Mouse (Mus musculus) hindbrain, embryonic 15.5 days (tissue): ENCODE data around the gene Sorcs1. TPM values are rescaled to one million over a fixed set of nuclear protein-coding genes. Genes with fewer than 3 reads are reported as not detected.

ENCODE experiments used
- ATAC-seq: fragments of 200-750 bp; cut with Nextera tagmentation; 2 replicates; pipeline ENCODE4 v1.8.0; 2017; ENCODE audit warnings: low read depth, moderate number of reproducible peaks, moderate TSS enrichment; ENCODE audit not compliant: low FRiP score
- H3K27ac ChIP-seq: fragments of 300-500 bp; sonication (generic); replicated peaks from 2 replicates; pipeline ENCODE4 v1.5.1; 2015; ENCODE audit warnings: mild to moderate bottlenecking, inconsistent platforms
- H3K27me3 ChIP-seq: fragments of 300-500 bp; sonication (generic); 2 replicates; pipeline ENCODE4 v1.6.1; 2015; ENCODE audit warnings: control low read depth, inconsistent platforms
- H3K36me3 ChIP-seq: fragments of 300-500 bp; sonication (generic); 2 replicates; pipeline ENCODE4 v1.6.1; 2015; ENCODE audit warnings: control low read depth, inconsistent platforms
- H3K4me1 ChIP-seq: fragments of 300-500 bp; sonication (generic); replicated peaks from 2 replicates; pipeline ENCODE4 v1.6.1; 2015; ENCODE audit warnings: control low read depth, inconsistent platforms
- H3K4me2 ChIP-seq: fragments of 300-500 bp; sonication (generic); 2 replicates; pipeline ENCODE4 v1.6.1; 2015; ENCODE audit warnings: moderate library complexity, mild to moderate bottlenecking, inconsistent platforms
- H3K4me3 ChIP-seq: fragments of 300-500 bp; sonication (generic); 2 replicates; pipeline ENCODE4 v1.5.1; 2015; ENCODE audit warnings: mild to moderate bottlenecking, inconsistent platforms
- H3K9ac ChIP-seq: fragments of 300-500 bp; sonication (generic); 2 replicates; pipeline ENCODE4 v1.6.1; 2015; ENCODE audit warnings: inconsistent platforms
- H3K9me3 ChIP-seq: fragments of 300-500 bp; sonication (generic); 2 replicates; pipeline ENCODE4 v1.6.1; 2016; ENCODE audit warnings: control low read depth, inconsistent platforms
- WGBS: fragments of 180-500 bp; shearing (Covaris S2); methylation state at CpG from one replicate; pipeline ENCODE4 v1.1.7; 2015; 5-methylcytosine and 5-hydroxymethylcytosine counted together
- polyA plus RNA-seq: library from polyadenylated mRNA; unstranded; fragments of >200 nt; fragmentation: Nextera tagmentation; extraction: Ambion mirVana; gene quantifications from 2 replicates; pipeline ENCODE4 v1.2.1, GENCODE M21; 2015

Sorcs1 gene
- polyA plus RNA-seq, 1 experiment from 2014 or later, result 19.4 TPM

DNA sequence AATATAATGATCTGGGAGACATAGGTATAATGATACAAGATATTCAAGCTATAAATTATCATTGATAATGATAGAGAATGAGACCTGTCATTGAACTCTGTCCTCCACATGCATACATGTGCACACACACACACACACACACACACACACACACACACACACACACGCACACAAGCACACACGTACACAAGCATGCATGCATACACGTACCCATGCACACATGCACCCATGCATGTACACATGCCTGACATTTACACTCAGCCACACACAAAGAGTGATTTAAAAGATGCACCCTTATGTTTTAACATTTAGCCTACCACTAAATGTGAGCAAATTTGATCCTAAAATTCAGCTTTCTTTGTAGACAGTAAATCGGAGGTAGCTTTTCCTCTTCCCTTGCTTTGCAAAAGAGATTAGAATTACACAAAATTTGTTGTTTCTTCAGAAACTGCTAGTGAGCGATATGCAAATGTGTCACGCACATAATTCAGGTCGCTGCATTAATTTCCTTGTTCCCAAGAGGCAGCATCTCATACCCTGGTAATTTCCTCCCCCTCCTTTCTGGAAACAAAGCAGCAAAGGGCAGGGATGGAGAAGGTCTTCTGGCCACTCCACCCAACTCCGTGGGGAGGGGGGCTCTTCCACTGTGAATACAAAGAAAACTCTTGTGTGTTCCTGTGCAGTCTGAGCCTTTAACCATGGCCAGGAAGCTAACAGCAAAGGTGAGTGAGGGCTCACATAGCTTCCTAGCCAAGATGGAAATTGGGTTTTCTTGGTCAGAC, 38.0 kb downstream of the Sorcs1 start:
- Histone ChIP-seq H3K36me3 (no peaks in the 10 kb centered on the region), H3K9me3 (no peaks in the 10 kb centered on the region), H3K4me1 (peaks cover 7% of the 10 kb centered on the region; the same call in 1 of the 2 replicates), H3K27me3 (no peaks in the 10 kb centered on the region), H3K4me2 (no peak overlapping the region), H3K4me3 (no peak overlapping the region), H3K9ac (no peak overlapping the region), H3K27ac (no peak overlapping the region)
- no peak for ATAC-seq
- 49% methylated on average over 8 of the region's 8 CpGs for WGBS

DNA sequence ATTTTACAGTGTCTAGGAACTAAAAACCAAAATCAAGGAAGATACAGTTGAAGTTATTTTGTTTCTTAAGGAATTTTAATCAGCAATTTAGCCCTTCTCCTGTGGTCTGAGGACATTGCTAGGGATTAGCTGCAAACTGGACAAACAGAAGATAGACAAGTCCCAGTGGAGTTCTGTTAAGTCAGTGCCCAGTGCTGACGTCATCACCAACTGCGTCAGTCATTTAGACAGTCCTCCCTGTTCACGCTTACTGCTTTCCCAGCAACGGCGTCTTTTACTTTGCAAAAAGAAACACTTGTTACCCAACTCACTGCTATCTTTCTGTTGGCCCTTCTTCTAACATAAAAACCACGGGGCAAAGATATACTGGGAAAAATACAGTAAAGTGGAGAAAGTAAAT, 40.3 kb downstream of the Sorcs1 start:
- WGBS, result 68% methylated on average over 6 of the region's 6 CpGs
- Histone ChIP-seq H3K4me2 (no peak overlapping the region), H3K36me3 (no peaks in the 10 kb centered on the region), H3K27me3 (no peaks in the 10 kb centered on the region), H3K9me3 (no peaks in the 10 kb centered on the region), H3K4me1 (peaks cover 7% of the 10 kb centered on the region; the same call in 1 of the 2 replicates), H3K9ac (no peak overlapping the region), H3K4me3 (no peak overlapping the region), H3K27ac (no peak overlapping the region)
- ATAC-seq, result no peak

DNA sequence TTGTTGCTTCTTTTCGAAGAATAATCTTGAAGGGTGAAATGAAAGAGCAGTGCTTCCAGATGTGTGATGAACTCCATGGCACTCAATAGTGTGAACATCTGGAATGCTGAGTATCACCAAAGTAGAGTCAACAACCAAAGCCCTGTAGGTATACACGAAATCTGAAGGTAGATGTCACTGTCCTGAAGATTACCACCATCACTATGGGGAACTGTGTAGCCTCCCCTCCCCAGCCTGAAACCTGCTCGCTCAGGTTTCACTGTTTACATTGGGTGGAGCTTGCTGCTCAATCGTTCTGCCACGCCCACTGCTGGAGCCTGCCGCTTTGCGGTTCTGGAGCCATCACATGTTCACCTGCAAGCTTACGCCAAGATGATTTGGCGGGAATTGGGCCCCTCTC, 64.4 kb downstream of the Sorcs1 start:
- Histone ChIP-seq H3K27me3 (no peaks in the 10 kb centered on the region), H3K4me1 (no peaks in the 10 kb centered on the region), H3K27ac (no peak overlapping the region), H3K9me3 (no peaks in the 10 kb centered on the region), H3K4me3 (no peak overlapping the region), H3K36me3 (no peaks in the 10 kb centered on the region), H3K9ac (no peak overlapping the region), H3K4me2 (no peak overlapping the region)
- no peak for ATAC-seq
- 46% methylated on average over 9 of the region's 9 CpGs for WGBS

DNA sequence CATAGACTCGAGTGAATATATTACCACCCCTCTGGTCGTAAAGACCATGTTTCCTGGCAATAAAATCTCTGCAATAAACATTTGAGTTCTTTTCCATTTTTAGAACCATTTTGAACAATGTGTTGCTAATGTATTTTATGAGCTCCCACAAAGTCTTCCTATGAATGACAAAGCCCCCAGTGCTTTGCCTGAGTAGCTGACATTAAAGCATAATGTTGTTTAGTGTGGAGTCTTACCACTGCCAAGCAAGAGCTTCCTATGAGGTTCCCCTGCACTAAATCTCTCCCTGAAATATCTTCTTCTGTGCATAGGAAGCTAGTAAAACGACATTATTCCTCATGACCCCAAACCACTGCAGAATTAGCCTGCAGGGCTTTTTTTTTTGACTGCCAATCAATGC, 66.8 kb downstream of the Sorcs1 start:
- 76% methylated on average over 3 of the region's 3 CpGs for WGBS
- no peaks in the 10 kb centered on the region for H3K4me1 ChIP-seq

DNA sequence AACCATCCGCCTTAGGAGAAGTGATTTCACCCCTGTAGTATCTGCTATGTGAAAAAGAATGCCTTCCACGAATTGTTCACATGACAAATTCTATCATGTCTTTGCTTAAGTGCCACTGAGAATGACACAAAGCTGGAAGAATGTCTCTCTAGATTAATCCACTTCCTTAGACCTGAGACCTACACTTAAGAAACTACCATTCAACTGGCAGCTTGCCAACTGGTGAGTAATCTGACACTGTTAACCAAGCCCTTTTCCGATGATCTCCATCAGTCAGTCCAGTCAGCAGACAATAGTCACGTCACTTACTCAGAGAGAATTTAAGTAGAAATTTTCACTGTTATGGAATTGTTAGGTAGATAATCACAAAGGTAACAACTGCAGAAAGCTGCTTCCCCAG, 74.6 kb downstream of the Sorcs1 start:
- no peak for ATAC-seq
- no peak overlapping the region for H3K9ac ChIP-seq
- H3K4me1 ChIP-seq, result no peaks in the 10 kb centered on the region
- WGBS, result 74% methylated on average over 4 of the region's 4 CpGs
- H3K27ac ChIP-seq, result no peak overlapping the region
- H3K27me3 ChIP-seq, result no peaks in the 10 kb centered on the region
- H3K4me2 ChIP-seq, result no peak overlapping the region
- no peaks in the 10 kb centered on the region for H3K36me3 ChIP-seq
- no peaks in the 10 kb centered on the region for H3K9me3 ChIP-seq
- no peak overlapping the region for H3K4me3 ChIP-seq

More for the DNA sequence above, 66.8 kb downstream of the Sorcs1 start:
- ATAC-seq, result no peak
- Histone ChIP-seq H3K36me3 (no peaks in the 10 kb centered on the region), H3K4me2 (no peak overlapping the region), H3K27me3 (no peaks in the 10 kb centered on the region), H3K4me3 (no peak overlapping the region), H3K9ac (no peak overlapping the region), H3K9me3 (no peaks in the 10 kb centered on the region), H3K27ac (no peak overlapping the region)

DNA sequence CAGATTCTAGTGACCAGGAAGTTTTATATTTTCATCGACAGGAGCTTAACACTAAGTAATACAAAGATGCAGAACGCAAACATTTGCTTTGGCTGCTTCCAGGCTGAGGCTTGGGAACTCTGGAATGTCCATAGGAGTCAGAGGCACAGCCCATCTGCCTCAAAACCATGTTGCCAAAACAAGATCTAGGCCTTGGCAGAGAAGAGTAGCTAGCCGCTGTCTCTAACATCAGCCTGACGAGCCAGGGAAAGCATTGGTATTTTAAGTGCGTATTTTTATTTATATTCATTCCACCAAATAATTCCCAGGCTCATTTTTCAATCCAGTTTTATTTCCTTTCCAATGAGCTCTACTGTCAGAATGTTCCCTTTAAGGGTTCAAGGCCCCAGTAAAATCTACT, 75.1 kb downstream of the Sorcs1 start:
- Histone ChIP-seq H3K9me3 (no peaks in the 10 kb centered on the region), H3K27me3 (no peaks in the 10 kb centered on the region), H3K4me2 (no peak overlapping the region), H3K4me3 (no peak overlapping the region), H3K36me3 (no peaks in the 10 kb centered on the region), H3K27ac (no peak overlapping the region), H3K9ac (no peak overlapping the region), H3K4me1 (no peaks in the 10 kb centered on the region)
- no peak for ATAC-seq
- WGBS, result 90% methylated on average over 5 of the region's 5 CpGs

DNA sequence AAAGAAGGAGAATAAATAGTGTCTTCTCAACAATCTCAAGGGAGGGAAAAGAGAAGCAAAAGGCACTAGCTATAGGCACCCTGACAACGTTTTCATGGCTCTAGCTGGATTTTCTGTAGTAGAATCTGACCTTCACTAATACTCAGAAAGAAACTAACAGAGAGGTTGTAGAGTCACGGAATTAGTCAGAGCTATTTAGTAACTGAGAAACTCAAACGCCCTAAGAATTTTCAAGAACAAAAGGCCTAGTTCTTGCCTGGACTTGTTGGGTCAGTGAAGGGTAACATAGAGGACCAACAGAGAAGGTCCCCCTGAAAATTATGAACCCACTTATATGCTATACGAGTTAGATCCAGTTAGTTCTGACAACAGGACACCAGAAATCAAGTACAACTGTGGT, 81.1 kb downstream of the Sorcs1 start:
- Histone ChIP-seq H3K9me3 (no peaks in the 10 kb centered on the region), H3K27me3 (no peaks in the 10 kb centered on the region), H3K4me1 (no peaks in the 10 kb centered on the region), H3K9ac (no peak overlapping the region), H3K27ac (no peak overlapping the region), H3K4me3 (no peak overlapping the region), H3K4me2 (no peak overlapping the region), H3K36me3 (no peaks in the 10 kb centered on the region)
- WGBS, result 88% methylated on average over 4 of the region's 4 CpGs
- no peak for ATAC-seq

DNA sequence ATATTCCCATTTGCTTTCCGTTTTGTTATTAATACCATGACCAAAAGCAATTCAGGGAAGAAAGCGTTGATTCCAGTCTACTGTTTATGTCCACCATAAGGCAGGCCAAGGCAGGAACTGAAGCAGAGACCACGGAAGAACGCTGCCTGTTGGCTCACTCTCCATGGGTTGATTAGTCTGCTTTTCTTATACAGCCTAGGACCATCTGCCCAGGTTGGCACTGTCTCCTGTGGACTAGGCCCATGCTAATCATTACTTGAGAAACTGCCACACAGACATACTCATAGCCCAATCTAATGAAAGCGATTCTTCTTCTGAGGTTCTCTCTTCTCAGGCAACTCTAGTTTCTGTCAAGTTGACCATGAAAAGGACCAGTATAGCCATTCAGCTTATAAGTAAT, 92.3 kb downstream of the Sorcs1 start:
- no peak overlapping the region for H3K27ac ChIP-seq
- ATAC-seq, result no peak
- no peaks in the 10 kb centered on the region for H3K27me3 ChIP-seq
- no peaks in the 10 kb centered on the region for H3K4me1 ChIP-seq
- H3K4me2 ChIP-seq, result no peak overlapping the region
- no peak overlapping the region for H3K9ac ChIP-seq
- H3K9me3 ChIP-seq, result no peaks in the 10 kb centered on the region
- 90% methylated on average over 5 of the region's 5 CpGs for WGBS
- no peak overlapping the region for H3K4me3 ChIP-seq
- H3K36me3 ChIP-seq, result no peaks in the 10 kb centered on the region

DNA sequence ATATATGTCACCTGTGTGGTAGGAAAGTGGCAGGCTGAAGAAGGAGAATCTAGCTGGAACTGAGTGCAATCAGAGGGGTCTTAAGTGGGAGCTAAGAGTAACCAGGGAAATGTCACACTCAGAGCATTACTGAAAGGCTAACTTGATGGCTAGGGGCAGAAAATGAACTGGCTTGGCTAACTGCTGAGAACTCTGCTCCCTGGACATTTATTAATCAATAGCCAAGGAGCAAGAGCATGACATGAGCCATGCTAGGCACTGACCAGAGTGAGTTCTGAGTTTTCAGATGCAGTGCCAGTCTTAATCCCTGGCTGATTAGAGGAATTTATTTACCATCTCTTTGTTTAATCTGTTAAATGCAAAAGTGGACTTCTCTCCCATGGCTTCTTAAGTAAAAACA, 95.5 kb downstream of the Sorcs1 start:
- Histone ChIP-seq H3K36me3 (no peaks in the 10 kb centered on the region), H3K4me1 (no peaks in the 10 kb centered on the region), H3K9ac (no peak overlapping the region), H3K4me3 (no peak overlapping the region), H3K9me3 (no peaks in the 10 kb centered on the region), H3K4me2 (no peak overlapping the region), H3K27ac (no peak overlapping the region), H3K27me3 (no peaks in the 10 kb centered on the region)
- ATAC-seq, result no peak

DNA sequence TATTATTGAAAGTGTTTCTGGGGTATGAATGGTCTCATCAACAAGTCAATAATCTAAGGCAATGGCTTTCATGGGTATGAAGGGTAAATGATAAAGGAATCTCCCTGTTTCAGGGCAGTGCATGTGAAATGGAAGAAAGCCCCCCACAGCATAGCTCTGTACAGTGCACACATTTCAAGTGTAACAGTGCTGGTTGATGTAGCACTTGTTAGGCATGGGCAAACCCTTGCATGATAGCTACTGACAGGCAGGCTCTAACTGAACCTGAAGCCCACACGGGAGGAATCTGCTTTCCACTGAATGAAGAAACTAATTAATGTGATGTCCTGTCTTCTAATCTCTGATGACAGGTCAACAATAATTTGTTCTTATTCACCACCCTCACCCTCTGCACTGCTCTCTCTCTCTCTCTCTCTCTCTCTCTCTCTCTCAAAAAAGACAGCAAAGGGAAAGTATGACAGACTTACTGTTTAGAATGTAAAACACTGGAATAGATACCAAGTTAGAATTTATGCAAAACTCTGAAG, 108.7 kb downstream of the Sorcs1 start:
- Histone ChIP-seq H3K36me3 (no peaks in the 10 kb centered on the region), H3K27me3 (no peaks in the 10 kb centered on the region), H3K27ac (no peak overlapping the region), H3K9me3 (no peaks in the 10 kb centered on the region), H3K4me1 (no peaks in the 10 kb centered on the region), H3K4me3 (no peak overlapping the region), H3K9ac (no peak overlapping the region), H3K4me2 (no peak overlapping the region)
- 47% methylated on average over 1 of the region's 1 CpGs for WGBS
- no peak for ATAC-seq

DNA sequence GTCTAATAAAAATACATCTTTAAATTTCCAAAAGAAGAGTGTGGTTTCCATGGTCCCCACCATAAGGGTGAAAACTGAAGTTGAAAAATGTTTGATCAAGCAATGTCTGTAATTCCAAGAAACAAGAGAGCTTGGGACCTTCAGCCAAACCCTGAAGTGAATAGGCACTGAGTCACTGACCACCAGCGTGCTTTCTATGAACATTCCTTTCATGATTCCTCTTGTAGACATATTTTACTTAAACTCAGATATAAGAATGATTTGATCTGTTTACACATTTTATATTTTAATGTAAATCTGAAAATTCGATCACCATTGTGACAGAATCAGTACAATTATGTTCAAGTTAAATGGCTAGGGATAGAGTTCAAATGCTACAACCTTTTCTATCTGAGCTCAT, 112.1 kb downstream of the Sorcs1 start:
- no peaks in the 10 kb centered on the region for H3K9me3 ChIP-seq
- no peak overlapping the region for H3K4me2 ChIP-seq
- no peak overlapping the region for H3K9ac ChIP-seq
- no peaks in the 10 kb centered on the region for H3K4me1 ChIP-seq
- no peak overlapping the region for H3K27ac ChIP-seq
- H3K27me3 ChIP-seq, result no peaks in the 10 kb centered on the region
- no peak overlapping the region for H3K4me3 ChIP-seq
- ATAC-seq, result no peak
- WGBS, result 93% methylated on average over 2 of the region's 2 CpGs
- H3K36me3 ChIP-seq, result no peaks in the 10 kb centered on the region

DNA sequence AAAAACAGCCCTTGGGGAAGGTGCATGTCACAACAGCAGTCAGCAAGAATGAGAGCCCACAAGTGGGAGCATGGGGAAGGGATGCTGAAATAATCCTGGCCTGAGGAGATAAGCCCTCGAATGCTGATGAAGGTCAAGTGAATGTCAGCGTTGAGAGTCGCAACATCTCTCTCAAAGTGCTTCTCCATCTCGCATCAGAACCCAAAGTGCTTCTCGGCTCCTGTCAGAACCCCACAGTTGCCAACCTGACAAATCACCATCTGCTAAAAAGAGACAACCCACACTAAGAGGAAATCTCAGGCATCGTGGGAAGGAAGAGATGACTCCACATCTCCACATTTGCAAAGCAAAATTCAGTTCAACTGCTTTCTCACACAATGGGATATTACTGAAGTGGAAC, 119.7 kb downstream of the Sorcs1 start:
- ATAC-seq, result no peak
- 0 out of 2 replicates have a peak, but pooled peaks cover 2% of the 10 kb centered on the region for H3K4me1 ChIP-seq
- no peaks in the 10 kb centered on the region for H3K9me3 ChIP-seq
- 34% methylated on average over 6 of the region's 6 CpGs for WGBS
- no peak overlapping the region for H3K27ac ChIP-seq
- H3K4me3 ChIP-seq, result no peak overlapping the region
- no peaks in the 10 kb centered on the region for H3K27me3 ChIP-seq
- no peak overlapping the region for H3K4me2 ChIP-seq
- no peaks in the 10 kb centered on the region for H3K36me3 ChIP-seq
- H3K9ac ChIP-seq, result no peak overlapping the region

DNA sequence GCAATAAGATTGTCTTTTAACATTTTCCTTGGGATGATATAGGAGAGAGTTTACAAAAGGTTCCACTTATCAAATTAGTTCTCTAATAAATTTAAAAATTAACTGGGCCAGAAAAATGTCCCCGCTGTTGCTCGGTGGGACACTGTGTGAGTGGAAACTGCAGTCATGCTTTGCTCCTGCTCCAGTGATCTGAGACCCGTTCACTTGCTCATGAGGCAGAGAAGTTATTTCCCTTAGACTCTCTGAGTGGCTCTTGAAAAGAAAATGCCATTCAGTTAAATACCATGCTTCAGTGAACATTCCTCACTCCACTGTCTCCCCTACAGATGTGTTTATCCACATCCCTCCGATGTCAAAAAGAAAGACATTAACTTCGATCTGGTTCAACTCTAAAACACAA, 144.4 kb downstream of the Sorcs1 start:
- H3K4me3 ChIP-seq, result no peak overlapping the region
- no peak for ATAC-seq
- no peak overlapping the region for H3K9ac ChIP-seq
- no peaks in the 10 kb centered on the region for H3K9me3 ChIP-seq
- no peak overlapping the region for H3K4me2 ChIP-seq
- H3K36me3 ChIP-seq, result no peaks in the 10 kb centered on the region
- H3K4me1 ChIP-seq, result no peaks in the 10 kb centered on the region
- H3K27ac ChIP-seq, result no peak overlapping the region
- no peaks in the 10 kb centered on the region for H3K27me3 ChIP-seq
- WGBS, result 26% methylated on average over 5 of the region's 5 CpGs
